Mouse (Mus musculus) layer of hippocampus, adult 8-10 months (tissue): Measurements from ENCODE around the gene Eif5. TPM values are rescaled to one million over a fixed set of nuclear protein-coding genes. Genes with fewer than 3 reads are reported as not detected.
A peak's percentile ranks its signal among the peaks of the same experiment; 100 is the strongest.
"Not testable (repeated sequence)": the region's sequence is repeated elsewhere in the genome, so short reads cannot be mapped to it uniquely, and the experiment has no call there.

Experiments
- DNase-seq, 2 experiments: peaks; one replicate each; pipeline ENCODE4 v3.0.0; 2022; ENCODE audit warnings: low spot score in 2 of 2
- total RNA-seq, 4 experiments: library from RNA; stranded (reverse); gene quantifications; 2 replicates each; pipeline ENCODE4 v1.2.4; 2022

Gene Eif5
- total RNA-seq, 4 experiments from 2014 or later: 235 to 288 (median 259) TPM

DNA sequence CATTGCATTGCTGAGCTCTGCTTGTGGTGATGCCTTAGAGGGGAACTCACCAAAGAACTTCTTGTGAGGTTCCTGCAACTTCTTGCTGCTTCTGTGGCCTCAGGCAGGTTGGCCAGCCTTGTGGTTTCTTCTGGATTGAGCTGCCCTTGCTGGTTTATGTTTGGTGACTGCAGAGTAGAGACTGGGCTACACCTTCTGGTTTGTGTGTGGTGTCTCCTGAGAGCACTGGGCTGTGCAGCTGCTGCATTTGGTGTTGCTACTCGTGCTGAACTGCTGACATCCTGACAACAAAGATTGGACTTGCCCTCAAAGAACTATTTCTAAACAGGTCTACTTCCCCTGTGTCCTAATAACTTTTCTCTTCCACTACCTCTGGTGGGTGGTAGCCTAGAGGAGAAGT lies 13.3 kb upstream of the Eif5 start:
- no peak for DNase-seq

DNA sequence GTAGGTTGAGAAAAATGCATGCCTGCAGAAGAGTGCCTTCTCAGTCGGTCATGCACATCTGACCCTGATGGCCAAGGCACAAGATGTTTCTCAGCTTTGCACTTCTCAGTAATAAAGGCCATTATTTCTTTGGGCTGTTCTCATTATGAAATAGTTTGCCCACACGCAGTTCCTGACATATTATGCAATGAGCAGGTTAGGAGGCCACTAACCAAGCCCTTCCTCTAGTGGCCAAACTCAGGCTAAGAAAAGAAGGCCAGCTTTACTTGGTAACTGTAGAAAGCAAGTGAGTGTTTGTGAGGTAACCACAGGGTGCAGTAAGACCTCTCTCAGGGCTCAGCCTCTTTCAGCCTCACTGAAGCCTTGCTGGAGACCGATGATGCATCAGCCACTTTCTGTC lies 12.9 kb upstream of the Eif5 start:
- DNase-seq: no peak

DNA sequence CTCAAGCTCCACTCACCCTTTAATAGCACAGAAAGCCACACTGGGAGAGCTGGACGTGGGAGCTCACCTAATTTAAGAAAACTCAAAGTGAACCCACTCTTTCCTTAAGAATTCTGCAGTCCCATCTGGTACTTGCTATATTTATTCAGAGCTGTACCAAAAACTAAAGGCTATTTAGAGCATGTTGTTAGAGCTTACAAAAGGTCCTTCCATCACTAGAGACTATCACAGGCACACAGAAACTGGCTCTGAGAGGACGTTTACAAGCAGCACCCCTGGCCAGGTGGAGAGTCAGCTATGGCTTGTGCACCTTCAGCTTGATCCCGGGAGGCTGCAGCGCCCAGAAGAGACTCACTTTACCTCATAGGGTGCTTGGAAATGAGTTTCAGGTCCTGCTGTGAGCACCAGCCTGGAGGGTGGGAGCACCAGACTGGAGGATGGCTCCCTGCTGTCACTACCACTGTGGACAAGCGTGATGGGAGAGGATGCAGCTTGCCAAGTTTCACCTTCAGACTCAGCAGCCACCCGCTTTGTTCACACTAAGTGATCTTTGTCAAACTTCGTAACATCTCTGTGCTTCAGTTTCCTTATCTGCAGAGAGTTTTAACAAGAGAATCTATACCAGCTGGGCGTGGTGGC lies 10.1 kb upstream of the Eif5 start:
- DNase-seq: no peak

DNA sequence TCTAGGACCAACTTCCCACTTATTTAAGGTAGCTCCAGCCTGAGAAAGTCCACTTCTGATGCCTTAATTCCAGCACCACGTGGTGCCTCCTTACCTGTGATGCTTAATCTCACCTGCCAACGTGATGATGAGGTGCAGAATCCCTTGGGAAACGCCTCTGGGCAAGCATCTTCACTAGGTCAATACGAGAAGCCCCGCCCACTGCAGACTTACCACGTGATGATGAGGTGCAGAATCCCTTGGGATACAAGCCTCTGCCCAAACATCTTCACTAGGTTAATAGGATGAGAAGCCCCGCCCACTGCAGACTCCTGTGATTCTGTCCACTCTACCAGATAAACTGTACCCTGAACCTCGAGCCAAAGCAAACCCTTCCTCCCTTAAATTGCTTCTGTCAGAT lies 8.6 kb upstream of the Eif5 start:
- DNase-seq: no peak

DNA sequence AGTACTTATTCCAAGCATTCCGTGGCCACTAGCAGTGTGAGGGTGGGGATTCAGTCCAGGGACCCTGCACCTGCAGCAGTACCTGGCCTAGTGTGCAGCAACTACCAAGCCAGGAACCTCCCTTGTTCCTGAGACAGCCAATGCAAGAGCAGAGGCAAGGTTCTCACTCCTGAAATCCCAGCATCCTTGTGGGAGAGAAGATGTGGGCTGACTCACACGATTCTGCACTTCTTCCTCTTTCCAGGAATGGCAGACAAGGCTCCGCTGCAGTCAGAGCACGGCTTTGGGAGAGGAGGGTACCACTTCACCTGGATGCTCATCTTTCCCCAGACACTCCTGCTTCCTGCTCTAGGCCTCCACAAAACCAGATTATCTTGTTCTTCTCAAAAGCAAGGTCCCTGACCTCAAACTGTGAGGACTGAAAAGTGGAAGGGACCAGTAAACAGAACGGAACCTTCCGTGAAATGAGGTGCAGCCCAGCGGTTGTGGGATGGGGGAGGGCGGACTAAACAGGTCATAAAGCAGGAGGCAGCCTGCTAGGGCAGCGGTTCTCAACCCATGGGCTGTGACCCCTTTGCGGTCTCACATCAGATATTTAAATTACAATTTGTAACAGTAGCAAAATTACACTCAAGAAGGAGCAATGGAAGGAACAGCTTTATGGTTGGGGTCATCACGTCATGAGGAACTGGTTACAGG lies 4.6 kb upstream of the Eif5 start:
- no peak for DNase-seq

DNA sequence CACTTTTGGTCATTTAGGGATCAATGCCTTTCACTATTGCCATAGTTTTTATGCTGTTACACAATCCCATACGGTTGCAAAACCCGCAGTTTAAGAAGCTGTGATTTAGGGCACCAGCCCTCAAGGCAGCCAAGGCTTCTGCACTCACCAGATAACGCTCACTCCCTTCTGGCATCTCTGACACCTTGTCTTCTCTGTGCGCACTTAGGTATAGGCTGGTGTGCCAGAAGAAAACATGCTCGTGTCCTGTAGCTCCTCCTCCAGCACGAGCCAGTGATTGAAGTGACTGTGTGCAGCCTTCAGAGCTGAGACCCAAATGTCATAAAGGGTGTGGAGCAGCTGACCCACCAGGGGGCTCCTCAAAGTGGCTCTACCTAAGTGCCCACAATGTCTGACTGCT lies 2.5 kb upstream of the Eif5 start:
- no peak for DNase-seq

DNA sequence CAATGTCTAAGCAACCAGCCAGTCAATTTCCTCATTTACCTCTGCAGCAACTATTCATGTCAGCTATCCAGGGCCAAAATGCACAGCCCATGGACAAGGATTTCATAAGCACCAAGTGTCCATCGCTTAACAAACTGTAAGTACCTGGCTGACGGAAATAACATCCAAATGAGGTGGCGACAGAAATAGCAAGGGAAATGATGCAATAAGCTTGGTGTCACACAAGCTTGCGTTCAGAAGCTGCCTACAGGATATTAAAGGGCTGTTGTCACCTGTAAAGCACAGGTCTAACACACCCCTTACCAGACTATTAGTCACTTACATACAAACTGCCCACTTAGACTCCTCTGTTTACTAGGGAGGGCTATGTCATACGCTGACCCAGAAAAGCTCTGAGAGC lies 2.1 kb upstream of the Eif5 start:
- no peak for DNase-seq

DNA sequence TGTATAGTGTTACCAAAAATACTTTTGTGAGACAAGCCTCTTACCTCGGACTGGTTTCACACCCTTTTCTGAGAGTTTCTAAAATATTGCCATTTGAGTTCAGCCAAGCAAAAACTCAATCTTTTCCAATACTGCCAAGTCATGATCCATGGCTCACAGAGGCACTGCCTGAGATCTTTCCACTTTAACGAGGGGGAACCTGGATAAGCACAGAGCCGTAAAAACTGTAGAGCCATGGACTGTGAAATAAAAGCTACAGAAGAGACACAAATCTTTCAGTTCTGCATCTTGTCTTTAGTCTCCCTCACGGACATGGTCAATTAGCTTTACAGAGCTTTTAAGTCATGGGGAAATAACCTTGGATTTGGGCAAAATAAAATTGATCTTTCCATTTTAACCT lies 1.1 kb upstream of the Eif5 start:
- DNase-seq: no peak

DNA sequence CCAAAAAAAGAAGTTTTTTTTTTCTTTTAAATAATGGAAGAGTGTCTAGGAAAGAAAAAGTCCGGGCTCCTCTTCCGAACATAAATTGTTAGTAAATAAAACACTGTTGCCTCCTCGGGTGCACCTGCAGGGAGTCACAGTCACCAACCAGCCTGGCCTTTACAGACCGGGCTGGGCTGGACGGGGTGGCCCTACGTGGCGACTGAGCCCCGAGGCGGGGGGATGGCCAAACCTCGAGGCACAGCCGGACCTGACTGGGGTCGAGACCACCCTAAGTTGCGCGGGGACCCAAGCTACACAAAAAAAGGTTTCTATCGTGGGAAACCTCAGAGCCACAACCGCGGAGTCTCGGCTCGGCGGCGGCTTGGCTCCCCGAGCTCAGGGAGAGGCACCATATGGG lies 475 bp upstream of the Eif5 start:
- DNase-seq: no peak

DNA sequence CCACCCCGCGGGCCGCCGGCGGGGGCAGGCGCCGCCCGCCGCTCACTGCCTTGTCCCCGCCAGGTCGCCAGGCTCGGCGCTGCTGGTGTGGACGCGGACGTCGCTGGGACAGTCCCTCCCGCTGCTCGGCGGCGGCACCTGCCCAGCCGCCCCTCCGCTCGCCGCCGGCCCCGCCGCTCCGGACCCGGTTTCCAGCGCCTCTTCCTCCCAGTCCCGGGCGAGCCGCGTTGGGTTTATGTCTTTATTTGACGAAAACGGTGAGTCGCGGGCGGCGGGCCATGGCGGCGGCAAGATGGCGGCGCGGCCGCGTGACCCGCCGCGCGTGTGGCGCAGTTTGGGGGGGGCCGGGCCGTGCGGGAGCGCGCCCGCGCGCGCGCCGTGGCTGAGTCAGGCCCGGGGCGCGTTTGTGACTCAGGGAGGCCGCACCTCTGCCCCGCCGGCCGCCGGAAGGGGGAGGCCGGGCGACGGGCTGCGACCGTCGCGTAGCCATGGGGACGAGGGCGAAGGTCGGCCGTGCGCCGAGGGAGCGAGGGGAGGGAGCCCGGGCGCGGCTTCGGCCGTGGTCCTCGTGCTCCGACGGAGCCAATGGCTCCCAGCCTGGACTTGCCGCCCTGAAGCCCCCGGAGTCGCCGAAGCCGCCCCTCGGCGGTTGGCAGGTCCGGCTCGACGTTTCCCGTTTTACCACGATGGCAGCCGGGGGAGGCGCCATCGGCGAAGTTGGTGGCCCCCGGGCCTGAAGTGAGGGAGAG lies 650 bp downstream of the Eif5 start:
- peak; percentile 45 to 64 for DNase-seq

DNA sequence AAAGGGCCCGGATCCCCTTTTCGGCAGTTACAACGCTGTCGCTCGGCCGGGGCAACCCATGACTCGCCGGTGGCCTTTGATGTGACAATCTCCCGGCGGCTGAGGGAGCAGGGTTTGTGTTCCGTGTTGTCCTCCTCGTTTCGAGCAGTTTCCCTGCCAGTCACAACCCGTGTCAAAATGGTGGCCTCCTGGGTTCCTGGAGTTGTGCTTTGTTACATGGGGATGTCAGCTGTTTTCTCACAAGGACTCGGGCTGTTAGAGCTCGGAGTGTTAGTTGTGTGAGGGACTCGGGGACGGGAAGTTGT lies 1.2 kb downstream of the Eif5 start:
- DNase-seq: no peak

DNA sequence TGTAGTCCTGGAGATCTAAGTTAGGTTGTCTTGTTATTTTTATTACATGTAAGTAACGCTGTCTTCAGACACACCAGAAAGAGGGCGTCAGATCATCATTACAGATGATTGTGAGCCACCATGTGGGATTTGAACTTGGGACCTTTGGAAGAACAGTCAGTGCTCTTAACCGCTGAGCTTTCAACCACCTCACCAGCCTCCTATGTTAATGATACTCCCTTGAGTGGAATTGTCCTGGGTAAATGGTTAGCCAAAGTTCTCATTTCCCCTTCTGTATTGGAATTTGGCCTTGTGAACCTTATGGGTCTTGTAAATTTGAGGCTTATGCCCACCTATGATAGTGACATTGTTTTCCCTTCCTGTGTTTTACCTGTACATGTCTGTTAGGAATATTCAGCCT lies 9.3 kb downstream of the Eif5 start:
- no peak for DNase-seq

DNA sequence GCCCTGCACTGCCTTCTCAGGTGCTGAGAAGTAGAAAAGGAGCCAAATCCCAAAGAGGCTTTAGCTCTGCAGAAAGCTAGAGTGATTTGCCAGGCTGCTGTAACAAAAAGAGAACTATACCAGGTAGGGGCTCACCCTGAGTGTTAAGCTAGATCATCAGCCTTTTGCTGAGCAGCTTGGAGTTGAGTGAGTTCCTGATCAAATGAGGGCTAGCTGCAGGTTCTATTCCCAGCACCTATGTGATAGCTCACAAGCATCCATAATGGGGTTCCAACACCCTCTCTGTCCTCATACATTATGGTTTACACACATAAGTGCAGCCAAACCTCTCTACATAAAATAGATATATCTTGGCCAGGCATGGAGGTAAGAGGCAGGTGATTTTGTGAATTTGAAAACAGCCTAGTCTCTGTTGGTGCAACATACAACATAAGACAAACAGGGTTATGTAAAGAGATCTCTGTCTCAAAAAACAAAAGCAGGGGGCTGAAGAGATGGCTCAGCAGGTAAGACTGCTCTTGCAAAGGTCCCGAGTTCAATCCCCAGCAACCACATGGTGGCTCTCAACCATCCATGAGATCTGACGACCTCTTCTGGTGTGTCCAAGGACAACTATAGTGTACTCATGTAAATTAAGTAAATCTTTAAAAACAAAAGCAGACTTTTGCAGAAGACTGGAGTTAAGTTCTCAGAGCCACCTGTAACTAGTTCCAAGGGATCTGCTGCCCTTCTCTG lies 10.9 kb downstream of the Eif5 start:
- no peak for DNase-seq

DNA sequence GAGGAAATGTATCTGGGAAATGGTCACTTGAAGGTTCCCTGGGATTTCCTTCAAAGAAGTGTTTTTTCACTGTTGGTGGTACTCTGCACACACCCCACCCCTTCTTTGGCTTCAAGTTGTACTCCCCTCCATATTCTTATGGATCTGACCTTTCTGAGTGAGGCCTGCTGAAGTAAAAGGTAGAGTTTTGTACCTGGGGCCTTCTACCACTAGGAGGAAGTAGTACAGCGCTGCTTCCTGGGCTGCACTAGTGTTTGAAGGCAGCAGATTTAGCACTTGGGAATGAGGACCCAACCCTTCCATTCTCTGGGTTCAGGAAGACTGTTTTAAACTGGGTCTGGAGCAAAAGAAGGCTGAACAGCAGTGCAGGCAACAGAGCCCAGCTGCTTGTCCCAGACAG lies 12.9 kb downstream of the Eif5 start:
- no peak for DNase-seq

DNA sequence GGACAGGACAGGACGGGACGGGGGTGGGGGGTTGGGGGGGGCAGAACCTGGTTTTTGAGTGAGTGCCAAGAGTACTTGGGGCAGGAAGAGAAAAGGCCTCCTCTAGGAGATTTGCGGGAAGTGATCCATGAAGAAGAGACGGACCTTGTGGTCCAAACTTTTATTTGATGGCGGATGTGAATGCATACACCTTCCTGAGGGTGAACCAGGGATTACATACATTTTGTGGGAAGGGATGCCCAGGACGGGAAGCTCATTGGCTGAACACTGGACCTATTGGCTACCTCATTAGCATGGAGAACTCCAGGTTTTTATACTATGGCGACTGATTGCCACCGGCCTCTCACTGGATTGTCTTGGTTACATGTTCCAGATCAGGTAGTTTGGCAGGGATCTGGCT lies 14.5 kb downstream of the Eif5 start:
- DNase-seq: no peak

DNA sequence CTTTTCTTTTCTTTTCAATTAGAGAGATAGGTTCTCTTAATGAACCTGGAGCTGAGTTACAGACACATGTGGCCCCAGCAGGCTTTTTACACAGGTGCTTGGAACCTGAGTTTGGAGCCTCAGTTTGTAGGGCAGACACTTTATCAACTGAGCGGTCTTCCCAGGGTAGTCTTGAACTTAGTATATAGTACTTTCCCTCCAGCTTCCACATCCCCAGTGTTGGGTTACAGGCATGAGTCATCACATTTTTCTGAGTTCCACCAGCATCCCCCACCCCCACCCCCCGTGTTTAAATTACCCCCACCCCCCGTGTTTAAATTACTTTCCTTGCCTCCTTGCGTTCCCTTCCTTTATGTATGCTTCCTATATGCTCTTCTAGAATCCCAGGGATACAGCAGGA lies 17.5 kb downstream of the Eif5 start:
- no peak for DNase-seq

DNA sequence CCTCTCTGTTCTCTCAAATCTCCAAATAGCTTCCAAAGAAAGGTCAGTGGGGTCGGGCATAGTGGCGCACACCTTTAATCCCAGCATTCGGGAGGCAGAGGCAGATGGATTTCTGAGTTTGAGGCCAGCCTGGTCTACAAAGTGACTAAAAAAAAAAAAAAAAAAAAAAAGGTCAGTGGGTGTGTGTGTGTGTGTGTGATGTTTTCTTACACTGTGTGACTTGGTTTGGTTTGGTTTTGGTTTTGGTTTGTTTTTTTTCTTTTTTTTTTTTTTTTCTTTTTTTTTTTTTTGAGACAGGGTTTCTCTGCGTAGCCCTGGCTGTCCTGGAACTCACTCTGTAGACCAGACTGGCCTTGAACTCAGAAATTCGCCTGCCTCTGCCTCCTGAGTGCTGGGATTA lies 18.1 kb downstream of the Eif5 start:
- DNase-seq: not testable (repeated sequence)

DNA sequence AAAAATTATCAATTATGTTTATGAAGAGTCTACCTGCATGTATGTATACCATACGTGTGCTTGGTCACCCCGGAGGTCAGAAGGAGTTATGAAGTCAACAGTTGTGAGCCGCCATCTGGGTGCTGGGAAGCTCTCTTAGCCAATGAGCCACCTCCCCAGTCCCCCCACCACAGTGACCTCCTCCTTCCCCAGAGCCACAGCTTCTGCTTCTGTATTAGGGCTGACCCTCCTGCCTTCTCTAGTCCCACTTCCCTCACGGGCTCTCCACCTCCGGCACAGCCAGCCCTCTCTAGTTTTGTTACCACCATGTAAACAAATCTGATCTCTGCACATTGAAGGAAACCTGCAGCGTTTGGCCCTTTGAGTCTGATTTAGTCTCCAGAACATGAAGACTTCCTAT lies 19.7 kb downstream of the Eif5 start:
- DNase-seq: no peak

DNA sequence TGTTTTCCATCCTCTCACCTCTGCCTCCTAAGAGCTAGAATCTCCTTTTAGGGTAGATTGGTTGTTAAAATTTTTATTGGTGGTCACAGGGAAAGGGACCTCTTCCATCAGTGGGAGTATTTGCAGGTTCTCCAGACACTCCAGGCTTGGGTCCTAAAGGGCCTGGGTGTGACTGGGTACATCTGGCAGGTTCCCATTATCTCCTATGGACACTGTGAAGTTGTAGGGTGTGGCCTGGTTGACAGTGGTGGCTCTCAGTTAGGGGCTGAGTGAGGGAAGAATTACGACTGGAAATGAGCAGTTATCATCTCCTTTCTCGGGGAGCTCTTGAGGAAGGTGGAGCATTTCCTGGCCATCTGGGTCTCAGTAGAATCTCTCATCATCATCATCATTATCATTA lies 20.8 kb downstream of the Eif5 start:
- no peak for DNase-seq

DNA sequence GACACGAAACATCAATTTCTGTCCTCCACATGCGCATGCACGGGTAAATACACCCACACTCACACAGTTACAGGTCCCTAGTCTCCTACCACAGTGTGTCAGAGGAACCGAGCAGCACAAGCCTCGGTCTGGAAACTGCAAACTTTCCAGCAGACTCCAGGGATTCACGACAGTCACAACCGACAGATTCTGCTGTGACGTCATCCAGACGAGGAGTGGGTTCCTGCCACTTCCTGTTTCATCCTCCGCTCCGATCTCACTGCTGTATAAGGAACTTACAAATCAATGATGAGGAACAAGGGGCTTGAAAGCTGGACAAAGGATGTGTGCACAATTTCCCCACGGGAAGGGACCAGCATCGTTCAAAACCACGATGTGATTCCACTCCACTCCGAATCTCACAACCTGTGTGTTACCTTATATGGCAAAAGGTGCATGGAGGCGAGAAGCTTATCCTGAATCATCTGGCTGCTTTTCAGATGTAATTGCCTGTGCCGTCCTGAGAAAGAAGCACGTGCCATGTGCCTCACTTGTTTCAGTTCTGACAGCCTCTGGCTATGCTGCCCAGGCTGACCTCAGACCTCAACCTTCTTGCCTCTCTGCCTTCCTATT lies 21.9 kb downstream of the Eif5 start:
- DNase-seq: peak; percentile 67 to 70

DNA sequence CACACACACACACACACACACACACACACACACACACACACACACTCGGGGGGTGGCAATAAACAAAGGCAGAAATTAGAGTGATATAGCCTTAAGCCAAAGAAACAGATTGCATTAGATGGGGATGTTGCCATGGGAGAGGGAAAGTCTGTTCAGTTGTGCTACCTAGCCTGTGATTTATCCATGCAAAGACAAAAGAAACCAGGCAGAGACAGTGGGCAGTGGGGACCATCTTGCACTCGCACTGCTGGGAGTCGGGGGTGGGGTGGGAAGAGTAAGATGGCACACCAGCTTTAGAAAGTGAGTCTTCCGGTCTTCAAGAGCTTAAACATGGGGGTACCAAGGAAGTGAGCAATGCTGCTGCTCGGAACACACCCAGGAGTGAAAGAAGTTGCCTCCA lies 22.5 kb downstream of the Eif5 start:
- peak; percentile 33 to 38 for DNase-seq

DNA sequence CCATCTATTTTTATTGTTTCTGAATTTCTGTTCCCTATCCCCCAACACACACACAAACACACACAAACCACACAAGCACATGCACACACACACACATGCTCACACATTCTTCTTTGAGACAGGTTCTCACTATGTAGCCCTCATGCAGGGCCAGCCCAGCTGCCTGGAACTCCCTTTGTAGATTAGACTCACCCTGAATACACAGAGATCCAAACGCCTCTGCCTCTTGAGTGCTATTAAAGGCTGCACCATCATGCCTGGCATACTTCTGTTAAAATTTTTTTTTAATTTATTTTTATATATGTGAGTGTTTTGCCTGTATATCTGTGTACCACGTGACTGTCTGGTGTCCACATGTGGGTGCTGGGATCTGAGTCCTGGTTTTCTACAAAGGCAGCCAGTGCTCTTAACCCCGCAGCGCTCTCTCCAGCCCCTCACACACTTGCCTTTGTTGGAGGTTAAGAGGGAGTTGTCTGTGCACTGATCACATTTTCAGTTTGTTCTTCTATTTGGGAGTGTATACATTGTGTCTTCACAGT lies 24.5 kb downstream of the Eif5 start:
- DNase-seq: no peak
